Mouse (Mus musculus) midbrain, postnatal 0 days (tissue): ENCODE results near the gene Plxna4. TPM values are rescaled to one million over a fixed set of nuclear protein-coding genes. Genes with fewer than 3 reads are reported as not detected.
A peak's percentile ranks its signal among the peaks of the same experiment; 100 is the strongest.

Source experiments
- ATAC-seq: fragments of 200-750 bp; cut with Nextera tagmentation; 2 replicates; pipeline ENCODE4 v1.8.0; 2017; ENCODE audit warnings: moderate number of reproducible peaks, mild to moderate bottlenecking, moderate TSS enrichment, moderate library complexity; ENCODE audit not compliant: low FRiP score
- DNase-seq: peaks from one replicate; pipeline ENCODE4 v3.0.0-alpha.2; 2015; ENCODE audit warnings: low spot score
- H3K27ac ChIP-seq: fragments of 300-500 bp; sonication (generic); 2 replicates; pipeline ENCODE4 v1.5.1; 2014; ENCODE audit warnings: low read depth, mild to moderate bottlenecking, low read length, mixed read lengths
- H3K27me3 ChIP-seq: fragments of 300-500 bp; sonication (generic); 2 replicates; pipeline ENCODE4 v1.6.1; 2014; ENCODE audit warnings: low read length, control low read depth, mixed read lengths; ENCODE audit not compliant: insufficient read depth
- H3K36me3 ChIP-seq: fragments of 300-500 bp; sonication (generic); 2 replicates; pipeline ENCODE4 v1.6.1; 2014; ENCODE audit warnings: low read length, control low read depth, mixed read lengths; ENCODE audit not compliant: insufficient read depth
- H3K4me1 ChIP-seq: fragments of 300-500 bp; sonication (generic); 2 replicates; pipeline ENCODE4 v1.6.1; 2014; ENCODE audit warnings: mild to moderate bottlenecking, control low read depth, antibody characterized with exemption, low read length, mixed read lengths; ENCODE audit not compliant: insufficient read depth
- H3K4me2 ChIP-seq: fragments of 300-500 bp; sonication (generic); 2 replicates; pipeline ENCODE4 v1.6.1; 2014; ENCODE audit warnings: low read depth, mild to moderate bottlenecking, low read length, mixed read lengths; ENCODE audit not compliant: poor library complexity, severe bottlenecking
- H3K4me3 ChIP-seq: fragments of 300-500 bp; sonication (generic); 2 replicates; pipeline ENCODE4 v1.5.1; 2014; ENCODE audit warnings: low read depth, mild to moderate bottlenecking, low read length, moderate library complexity
- H3K9ac ChIP-seq: fragments of 300-500 bp; sonication (generic); replicated peaks from 2 replicates; pipeline ENCODE4 v1.6.1; 2014; ENCODE audit warnings: mild to moderate bottlenecking, low read length, moderate library complexity, mixed read lengths; ENCODE audit not compliant: poor library complexity, severe bottlenecking
- H3K9me3 ChIP-seq: fragments of 300-500 bp; sonication (generic); 2 replicates; pipeline ENCODE4 v1.6.1; 2016; ENCODE audit warnings: low read length, control low read depth
- CTCF ChIP-seq: IDR thresholded peaks from 2 replicates; pipeline ENCODE4 v1.5.1; 2016; ENCODE audit warnings: antibody characterized with exemption, mild to moderate bottlenecking
- WGBS: fragments of 180-500 bp; shearing (Covaris S2); extraction: QIAGEN DNeasy Blood & Tissue Kit; methylation state at CpG from one replicate; pipeline ENCODE4 v1.1.7; 2014; 5-methylcytosine and 5-hydroxymethylcytosine counted together
- polyA plus RNA-seq: library from polyadenylated mRNA; unstranded; fragments of >200 nt; fragmentation: Nextera tagmentation; extraction: Ambion mirVana; gene quantifications from 2 replicates; pipeline ENCODE4 v1.2.1, GENCODE M21; 2015
- total RNA-seq: library from RNA; depleted of rRNA; stranded (reverse); fragments of >200 nt; gene quantifications from 2 replicates; pipeline ENCODE4 v1.2.3, GENCODE M21; 2014

The Plxna4 gene
- total and polyA plus RNA-seq, 2 experiments from 2014 or later: 9.6 to 39.7 TPM

GRCm38 (mm10) chr6:32498106-32498505 is 89.9 kb downstream of the Plxna4 start:
- 89% methylated on average over 5 of the region's 5 CpGs for WGBS
- Histone ChIP-seq H3K27ac (no peak overlapping the region), H3K27me3 (no peaks in the 10 kb centered on the region), H3K4me2 (no peak overlapping the region), H3K36me3 (peaks cover 7% of the 10 kb centered on the region; the same call in 1 of the 2 replicates), H3K4me1 (peaks cover 4% of the 10 kb centered on the region; the same call in 1 of the 2 replicates), H3K9ac (no peak overlapping the region), H3K4me3 (no peak overlapping the region), H3K9me3 (no peaks in the 10 kb centered on the region)
- DNase-seq (no peak), ATAC-seq (no peak)
- TF ChIP-seq CTCF: no peak

GRCm38 (mm10) chr6:32496109-32496508 is 91.9 kb downstream of the Plxna4 start:
- no peak for ATAC-seq
- no peak for TF ChIP-seq CTCF
- peak; percentile 80 for DNase-seq
- Histone ChIP-seq H3K4me1 (peaks cover 4% of the 10 kb centered on the region; the same call in 1 of the 2 replicates), H3K9ac (no peak overlapping the region), H3K4me2 (no peak overlapping the region), H3K4me3 (no peak overlapping the region), H3K27ac (no peak overlapping the region), H3K36me3 (peaks cover 7% of the 10 kb centered on the region; the same call in 1 of the 2 replicates), H3K9me3 (no peaks in the 10 kb centered on the region), H3K27me3 (no peaks in the 10 kb centered on the region)
- 76% methylated on average over 4 of the region's 4 CpGs for WGBS

- H3K4me2 ChIP-seq: no peak overlapping the region
- no peak for ATAC-seq
- no peak overlapping the region for H3K9ac ChIP-seq
- no peak overlapping the region for H3K4me3 ChIP-seq
- no peak overlapping the region for H3K27ac ChIP-seq
- DNase-seq: no peak
- H3K4me1 ChIP-seq: peaks cover 4% of the 10 kb centered on the region; the same call in 1 of the 2 replicates
- no peak for TF ChIP-seq CTCF
- peaks cover 7% of the 10 kb centered on the region; the same call in 1 of the 2 replicates for H3K36me3 ChIP-seq
- 94% methylated on average over 2 of the region's 2 CpGs for WGBS
- no peaks in the 10 kb centered on the region for H3K27me3 ChIP-seq
- no peaks in the 10 kb centered on the region for H3K9me3 ChIP-seq
Measured at GRCm38 (mm10) chr6:32495532-32495931, 92.5 kb downstream of the Plxna4 start.

- 42% methylated on average over 5 of the region's 5 CpGs for WGBS
- Histone ChIP-seq H3K9ac (no peak overlapping the region), H3K9me3 (no peaks in the 10 kb centered on the region), H3K36me3 (peaks cover 7% of the 10 kb centered on the region; the same call in 1 of the 2 replicates), H3K4me3 (no peak overlapping the region), H3K4me2 (no peak overlapping the region), H3K27me3 (no peaks in the 10 kb centered on the region), H3K4me1 (0 out of 2 replicates have a peak, but pooled peaks cover under 1% of the 10 kb centered on the region), H3K27ac (no peak overlapping the region)
- TF ChIP-seq CTCF: no peak
- no peak for ATAC-seq
- no peak for DNase-seq
Measured at GRCm38 (mm10) chr6:32493557-32493956, 94.4 kb downstream of the Plxna4 start.

DNA sequence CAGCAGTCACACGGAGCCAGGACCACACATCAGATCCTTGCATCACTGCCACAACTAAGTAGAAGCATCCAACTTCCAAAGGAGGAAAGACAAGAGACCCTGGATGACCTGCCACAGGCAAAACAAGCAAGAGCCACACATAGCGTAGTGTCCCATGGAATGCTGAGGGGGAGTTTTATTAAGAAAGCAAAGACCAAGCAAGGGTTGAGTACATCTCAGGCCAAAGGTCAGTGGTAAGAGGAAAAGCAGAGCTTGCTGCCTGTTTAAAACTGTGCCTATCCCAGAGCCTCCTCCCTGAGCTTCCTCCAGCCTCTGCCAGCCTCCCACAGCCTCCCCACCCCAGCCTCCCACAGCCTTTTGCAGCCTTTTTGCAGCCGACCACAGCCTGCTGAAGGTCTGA is 100.9 kb downstream of the Plxna4 start:
- DNase-seq (no peak), ATAC-seq (no peak)
- no peak overlapping the region for H3K9ac ChIP-seq
- no peak overlapping the region for H3K27ac ChIP-seq
- no peak overlapping the region for H3K4me3 ChIP-seq
- no peak for TF ChIP-seq CTCF
- no peaks in the 10 kb centered on the region for H3K36me3 ChIP-seq
- H3K27me3 ChIP-seq: no peaks in the 10 kb centered on the region
- no peak overlapping the region for H3K4me2 ChIP-seq
- H3K4me1 ChIP-seq: no peaks in the 10 kb centered on the region
- 76% methylated on average over 3 of the region's 3 CpGs for WGBS
- H3K9me3 ChIP-seq: no peaks in the 10 kb centered on the region

- no peaks in the 10 kb centered on the region for H3K27me3 ChIP-seq
- no peak overlapping the region for H3K4me3 ChIP-seq
- H3K9ac ChIP-seq: no peak overlapping the region
- no peak for ATAC-seq
- H3K4me1 ChIP-seq: no peaks in the 10 kb centered on the region
- TF ChIP-seq CTCF: no peak
- no peaks in the 10 kb centered on the region for H3K36me3 ChIP-seq
- H3K4me2 ChIP-seq: no peak overlapping the region
- H3K27ac ChIP-seq: no peak overlapping the region
- 57% methylated on average over 4 of the region's 4 CpGs for WGBS
- no peak for DNase-seq
- no peaks in the 10 kb centered on the region for H3K9me3 ChIP-seq
Measured at GRCm38 (mm10) chr6:32482469-32482868, 105.5 kb downstream of the Plxna4 start.
